Mouse (Mus musculus) forebrain, embryonic 12.5 days (tissue): ENCODE measurements around the gene Pdss1. TPM values are rescaled to one million over a fixed set of nuclear protein-coding genes. Genes with fewer than 3 reads are reported as not detected.
"Not testable (repeated sequence)": the region's sequence is repeated elsewhere in the genome, so short reads cannot be mapped to it uniquely, and the experiment has no call there.

ENCODE experiments used
- ATAC-seq: fragments of 200-750 bp; cut with Nextera tagmentation; 2 replicates; pipeline ENCODE4 v1.8.0; 2017; ENCODE audit warnings: moderate TSS enrichment; ENCODE audit not compliant: low FRiP score
- H3K27ac ChIP-seq: fragments of 300-500 bp; sonication (generic); 2 replicates; pipeline ENCODE4 v1.5.1; 2016; ENCODE audit warnings: mild to moderate bottlenecking
- H3K27me3 ChIP-seq: fragments of 300-500 bp; sonication (generic); 2 replicates; pipeline ENCODE4 v1.6.1; 2016; ENCODE audit warnings: mild to moderate bottlenecking
- H3K36me3 ChIP-seq: fragments of 300-500 bp; sonication (generic); replicated peaks from 2 replicates; pipeline ENCODE4 v1.6.1; 2016; ENCODE audit warnings: mild to moderate bottlenecking
- H3K4me1 ChIP-seq: fragments of 300-500 bp; sonication (generic); 2 replicates; pipeline ENCODE4 v1.6.1; 2016
- H3K4me2 ChIP-seq: fragments of 300-500 bp; sonication (generic); 2 replicates; pipeline ENCODE4 v1.6.1; 2016; ENCODE audit warnings: mild to moderate bottlenecking, moderate library complexity
- H3K4me3 ChIP-seq: fragments of 300-500 bp; sonication (generic); replicated peaks from 2 replicates; pipeline ENCODE4 v1.5.1; 2016; ENCODE audit warnings: mild to moderate bottlenecking
- H3K9ac ChIP-seq: fragments of 300-500 bp; sonication (generic); 2 replicates; pipeline ENCODE4 v1.6.1; 2016; ENCODE audit warnings: mild to moderate bottlenecking
- H3K9me3 ChIP-seq: fragments of 300-500 bp; sonication (generic); 2 replicates; pipeline ENCODE4 v1.6.1; 2016
- WGBS: fragments of 180-500 bp; shearing (Covaris S2); methylation state at CpG from one replicate; pipeline ENCODE4 v1.1.7; 2016; 5-methylcytosine and 5-hydroxymethylcytosine counted together
- polyA plus RNA-seq: library from polyadenylated mRNA; unstranded; fragments of >200 nt; fragmentation: Nextera tagmentation; extraction: Ambion mirVana; gene quantifications from 2 replicates; pipeline ENCODE4 v1.2.1, GENCODE M21; 2016

Pdss1 gene
- 25.4 and 26.1 TPM in 2 replicates for polyA plus RNA-seq

GRCm38 (mm10) chr2:22895282-22896273 lies at the start of gene Pdss1:
Gene Pdss1 (plus strand): TSS chr2:22895522.
- Histone ChIP-seq H3K9me3 (no peaks in the 10 kb centered on the region), H3K4me2 (peak within 1 kb of the TSS; percentile 75), H3K4me1 (0 out of 2 replicates have a peak, but pooled peaks cover 5% of the 10 kb centered on the region), H3K27me3 (no peaks in the 10 kb centered on the region), H3K4me3 (peak within 1 kb of the TSS; percentile 87), H3K9ac (peak within 1 kb of the TSS; percentile 78), H3K36me3 (no peaks in the 10 kb centered on the region), H3K27ac (peak within 1 kb of the TSS; percentile 85)
- peak; percentile 98 for ATAC-seq
- under 1% methylated on average over 81 of the region's 81 CpGs for WGBS

GRCm38 (mm10) chr2:22851900-22852299 lies 43.4 kb upstream of the Pdss1 start:
- Histone ChIP-seq H3K4me1 (no peaks in the 10 kb centered on the region), H3K9me3 (no peaks in the 10 kb centered on the region), H3K36me3 (no peaks in the 10 kb centered on the region), H3K4me2 (no peak overlapping the region), H3K9ac (no peak overlapping the region), H3K27me3 (no peaks in the 10 kb centered on the region), H3K27ac (no peak overlapping the region), H3K4me3 (no peak overlapping the region)
- 79% methylated on average over 4 of the region's 4 CpGs for WGBS
- ATAC-seq = no peak

GRCm38 (mm10) chr2:22857501-22857900 lies 37.8 kb upstream of the Pdss1 start:
- Histone ChIP-seq H3K36me3 (no peaks in the 10 kb centered on the region), H3K27ac (no peak overlapping the region), H3K27me3 (no peaks in the 10 kb centered on the region), H3K4me2 (no peak overlapping the region), H3K9me3 (no peaks in the 10 kb centered on the region), H3K9ac (no peak overlapping the region), H3K4me3 (no peak overlapping the region), H3K4me1 (no peaks in the 10 kb centered on the region)
- WGBS = 51% methylated on average over 3 of the region's 3 CpGs
- ATAC-seq = no peak

- no peaks in the 10 kb centered on the region for H3K27me3 ChIP-seq
- 80% methylated on average over 2 of the region's 2 CpGs for WGBS
- H3K9me3 ChIP-seq = no peaks in the 10 kb centered on the region
- no peak overlapping the region for H3K4me3 ChIP-seq
- no peak overlapping the region for H3K27ac ChIP-seq
- H3K9ac ChIP-seq = no peak overlapping the region
- H3K36me3 ChIP-seq = no peaks in the 10 kb centered on the region
- H3K4me1 ChIP-seq = no peaks in the 10 kb centered on the region
- no peak overlapping the region for H3K4me2 ChIP-seq
- no peak for ATAC-seq
These were observed 33.1 kb upstream of the Pdss1 start for GRCm38 (mm10) chr2:22862194-22862593.

- H3K4me2 ChIP-seq, H3K27ac ChIP-seq, H3K4me1 ChIP-seq, H3K36me3 ChIP-seq, H3K9me3 ChIP-seq, H3K27me3 ChIP-seq, H3K4me3 ChIP-seq, H3K9ac ChIP-seq: not testable (repeated sequence)
- peak; percentile 92 for ATAC-seq
- 3% methylated on average over 6 of the region's 6 CpGs for WGBS
These were observed 30.8 kb upstream of the Pdss1 start for GRCm38 (mm10) chr2:22864394-22865037.

- 87% methylated on average over 1 of the region's 1 CpGs for WGBS
- Histone ChIP-seq H3K27ac (no peak overlapping the region), H3K27me3 (no peaks in the 10 kb centered on the region), H3K4me2 (no peak overlapping the region), H3K4me1 (no peaks in the 10 kb centered on the region), H3K4me3 (no peak overlapping the region), H3K9ac (no peak overlapping the region), H3K9me3 (no peaks in the 10 kb centered on the region), H3K36me3 (no peaks in the 10 kb centered on the region)
- no peak for ATAC-seq
These were observed 29.5 kb upstream of the Pdss1 start for GRCm38 (mm10) chr2:22865818-22866217.

- Histone ChIP-seq H3K27ac (no peak overlapping the region), H3K4me3 (no peak overlapping the region), H3K9ac (no peak overlapping the region), H3K4me1 (no peaks in the 10 kb centered on the region), H3K27me3 (no peaks in the 10 kb centered on the region), H3K4me2 (no peak overlapping the region), H3K36me3 (no peaks in the 10 kb centered on the region), H3K9me3 (no peaks in the 10 kb centered on the region)
- 84% methylated on average over 7 of the region's 7 CpGs for WGBS
- no peak for ATAC-seq
These were observed 28.4 kb upstream of the Pdss1 start for GRCm38 (mm10) chr2:22866894-22867424.

- H3K36me3 ChIP-seq = no peaks in the 10 kb centered on the region
- H3K27me3 ChIP-seq = no peaks in the 10 kb centered on the region
- 91% methylated on average over 1 of the region's 1 CpGs for WGBS
- H3K4me1 ChIP-seq = no peaks in the 10 kb centered on the region
- H3K4me3 ChIP-seq = no peak overlapping the region
- no peak overlapping the region for H3K9ac ChIP-seq
- H3K9me3 ChIP-seq = no peaks in the 10 kb centered on the region
- no peak overlapping the region for H3K27ac ChIP-seq
- no peak for ATAC-seq
- no peak overlapping the region for H3K4me2 ChIP-seq
These were observed 22.2 kb upstream of the Pdss1 start for GRCm38 (mm10) chr2:22873159-22873558.

- no peaks in the 10 kb centered on the region for H3K9me3 ChIP-seq
- H3K27ac ChIP-seq = no peak overlapping the region
- no peak for ATAC-seq
- H3K9ac ChIP-seq = no peak overlapping the region
- WGBS = 70% methylated on average over 10 of the region's 10 CpGs
- H3K4me1 ChIP-seq = no peaks in the 10 kb centered on the region
- H3K27me3 ChIP-seq = no peaks in the 10 kb centered on the region
- no peak overlapping the region for H3K4me3 ChIP-seq
- no peaks in the 10 kb centered on the region for H3K36me3 ChIP-seq
- no peak overlapping the region for H3K4me2 ChIP-seq
These were observed 20.7 kb upstream of the Pdss1 start for GRCm38 (mm10) chr2:22874628-22875027.

- ATAC-seq = no peak
- H3K4me1 ChIP-seq = no peaks in the 10 kb centered on the region
- 91% methylated on average over 3 of the region's 3 CpGs for WGBS
- H3K27ac ChIP-seq = no peak overlapping the region
- no peak overlapping the region for H3K9ac ChIP-seq
- H3K4me2 ChIP-seq = no peak overlapping the region
- no peaks in the 10 kb centered on the region for H3K36me3 ChIP-seq
- no peaks in the 10 kb centered on the region for H3K9me3 ChIP-seq
- no peak overlapping the region for H3K4me3 ChIP-seq
- H3K27me3 ChIP-seq = no peaks in the 10 kb centered on the region
These were observed 18.7 kb upstream of the Pdss1 start for GRCm38 (mm10) chr2:22876614-22877013.

- no peak overlapping the region for H3K4me3 ChIP-seq
- no peak overlapping the region for H3K27ac ChIP-seq
- ATAC-seq = no peak
- no peaks in the 10 kb centered on the region for H3K36me3 ChIP-seq
- no peaks in the 10 kb centered on the region for H3K9me3 ChIP-seq
- WGBS = 57% methylated on average over 1 of the region's 1 CpGs
- H3K9ac ChIP-seq = no peak overlapping the region
- no peaks in the 10 kb centered on the region for H3K4me1 ChIP-seq
- no peaks in the 10 kb centered on the region for H3K27me3 ChIP-seq
- H3K4me2 ChIP-seq = no peak overlapping the region
These were observed 16.5 kb upstream of the Pdss1 start for GRCm38 (mm10) chr2:22878781-22879180.

- H3K4me3 ChIP-seq, H3K9me3 ChIP-seq, H3K4me2 ChIP-seq, H3K4me1 ChIP-seq, ATAC-seq, H3K36me3 ChIP-seq, H3K27me3 ChIP-seq, H3K9ac ChIP-seq, H3K27ac ChIP-seq: not testable (repeated sequence)
- 87% methylated on average over 3 of the region's 3 CpGs for WGBS
These were observed 14.6 kb upstream of the Pdss1 start for GRCm38 (mm10) chr2:22880726-22881125.
